Mouse (Mus musculus) heart, adult 10 weeks (tissue): ENCODE data around the gene Fam173b. TPM values are rescaled to one million over a fixed set of nuclear protein-coding genes. Genes with fewer than 3 reads are reported as not detected.

Source experiments
- polyA plus RNA-seq: library from polyadenylated mRNA; stranded (reverse); fragments of 350-450 nt; fragmentation: Illumina TruSeq; extraction: RNeasy Lipid Tissue Mini Kit (QIAGEN cat#74804); gene quantifications from one replicate; pipeline ENCODE4 v1.2.3, GENCODE M21; 2014; ENCODE audit warnings: low read depth, low replicate concordance

The Fam173b gene
- 23.7 TPM for polyA plus RNA-seq

DNA sequence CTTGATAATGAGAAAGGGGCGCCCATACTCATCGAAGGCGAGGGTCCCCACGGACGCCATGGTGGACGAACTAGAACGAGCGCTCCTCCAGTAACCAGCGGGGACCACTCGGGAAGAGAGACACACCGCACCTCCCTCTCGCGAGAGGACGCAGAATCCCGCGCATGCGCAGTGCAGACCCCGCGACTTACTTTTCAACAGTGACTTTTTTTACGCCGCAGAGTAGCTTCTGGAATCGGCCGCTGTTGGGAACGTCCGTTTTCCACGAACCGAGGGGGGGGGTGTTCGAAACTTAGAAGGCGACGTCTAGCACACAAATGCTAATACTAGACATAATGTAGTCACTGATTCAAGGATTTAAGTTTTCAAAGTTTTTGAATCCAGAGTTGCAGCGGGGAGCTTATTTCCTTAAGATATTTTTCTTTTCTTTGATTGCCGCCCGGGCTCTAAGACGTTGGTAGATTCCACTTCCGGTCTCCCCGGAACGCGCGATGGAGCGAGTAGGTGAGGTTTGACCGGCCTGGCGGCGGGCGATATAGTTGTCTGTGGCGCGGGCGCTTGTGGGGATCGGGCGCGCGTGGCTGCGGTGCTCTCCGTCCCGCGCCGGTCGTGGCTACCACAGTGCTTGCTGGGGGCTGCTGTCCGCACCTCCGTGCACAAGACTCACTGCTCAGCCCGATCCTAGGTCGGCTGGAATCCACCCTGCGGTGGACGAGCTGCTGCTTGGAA lies at the start of gene Fam173b, which contains the start of gene Cct5:
TSS of gene Fam173b (plus strand) at position 207 of the 729 bp plus-strand sequence.
TSS of gene Cct5 (minus strand) at position 159 of the 729 bp plus-strand sequence.

GRCm38 (mm10) chr15:31565184-31565583 lies 36.5 kb upstream of the Fam173b start, which contains the start of gene Cmbl:
Gene Cmbl (plus strand): TSS chr15:31565389.

Other genes starting within 250 kb of the Fam173b start
- gene Ankrd33b, start 234.1 kb upstream of the Fam173b start, polyA plus RNA-seq = 19.7 TPM
- gene Ropn1l, start 148.1 kb upstream of the Fam173b start, polyA plus RNA-seq = not detected
- 67.4 TPM for gene March6, start 70.8 kb upstream of the Fam173b start, polyA plus RNA-seq
- gene Cmbl, start 36.5 kb upstream of the Fam173b start, polyA plus RNA-seq = 64.9 TPM
- gene Cct5, start within 50 bp of the Fam173b start, polyA plus RNA-seq = 166 TPM